Mouse (Mus musculus): ENCODE data around the gene Rapgefl1. TPM values are rescaled to one million over a fixed set of nuclear protein-coding genes. Genes with fewer than 3 reads are reported as not detected.

Gene Rapgefl1
- polyA plus RNA-seq, 1 experiment: 3.5 TPM

DNA sequence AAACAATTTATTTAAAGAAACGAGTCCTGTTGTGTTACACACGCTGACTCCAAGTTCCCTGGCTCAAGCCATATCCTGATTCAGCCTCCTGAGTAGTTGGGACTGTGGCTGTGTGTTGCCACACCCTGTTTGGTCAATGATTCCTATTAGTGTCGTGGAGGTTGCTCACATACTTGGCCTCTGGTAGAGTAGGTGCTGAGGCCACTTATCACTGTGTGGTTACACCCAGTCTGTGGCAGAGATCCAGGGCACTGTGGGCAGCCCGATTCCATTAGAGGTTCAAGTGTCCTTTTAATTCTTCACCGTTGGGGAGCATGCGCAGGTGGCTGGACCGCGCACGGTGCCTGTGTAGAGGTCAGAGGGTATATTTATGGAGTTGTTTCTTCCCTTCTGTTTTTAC, 37.3 kb downstream of the Rapgefl1 start:
- H3K27me3 ChIP-seq (ENCODE audit: control insufficient read depth, insufficient read depth, insufficient read length): no peaks in the 10 kb centered on the region
- H3K36me3 ChIP-seq (ENCODE audit: control insufficient read depth, insufficient read depth): no peaks in the 10 kb centered on the region
- H3K79me2 ChIP-seq (ENCODE audit: control insufficient read depth, insufficient read depth): peaks cover 44% of the 10 kb centered on the region
- no peak overlapping the region for H3ac ChIP-seq (ENCODE audit: control insufficient read depth, insufficient read length)
- peak overlapping the region; percentile 8 for H3K4me2 ChIP-seq (ENCODE audit: low read depth)
- H3K4me3 ChIP-seq: no peak overlapping the region
- no peak for TF ChIP-seq CEBPB (IDR thresholded peaks at IDR 0.05; ENCODE audit: insufficient read depth, poor library complexity, severe bottlenecking)
- no peak for TF ChIP-seq SRF (IDR thresholded peaks at IDR 0.05; ENCODE audit: control insufficient read depth, insufficient read length, low read depth)
- no peak for TF ChIP-seq TCF3 (IDR thresholded peaks at IDR 0.05; ENCODE audit: insufficient read length, low read depth)

DNA sequence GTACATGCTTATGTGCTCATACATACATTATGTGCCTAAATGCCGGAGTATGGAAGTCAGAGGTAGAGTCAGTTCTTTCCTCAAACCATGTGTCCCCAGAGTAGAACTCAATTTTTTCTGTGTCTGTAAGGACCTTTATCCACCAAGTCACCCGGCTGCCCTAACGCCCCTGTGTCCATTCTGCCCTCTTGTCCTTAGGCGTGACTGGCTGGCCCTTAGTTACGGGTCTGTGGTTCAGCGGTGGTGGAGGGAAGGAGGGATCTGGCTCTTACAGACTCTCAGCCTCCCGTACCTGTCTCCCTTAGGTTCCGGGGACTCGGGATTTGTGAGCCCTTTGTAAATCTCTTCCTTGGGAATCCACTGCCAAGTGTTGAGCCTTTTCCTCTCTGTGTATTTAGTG, 40.4 kb downstream of the Rapgefl1 start:
- Histone ChIP-seq H3K79me2 (ENCODE audit: control insufficient read depth, insufficient read depth) (peaks cover 43% of the 10 kb centered on the region), H3K27me3 (ENCODE audit: control insufficient read depth, insufficient read depth, insufficient read length) (no peaks in the 10 kb centered on the region), H3K4me2 (ENCODE audit: low read depth) (no peak overlapping the region), H3ac (ENCODE audit: control insufficient read depth, insufficient read length) (no peak overlapping the region), H3K36me3 (ENCODE audit: control insufficient read depth, insufficient read depth) (no peaks in the 10 kb centered on the region), H3K4me3 (no peak overlapping the region)
- TF ChIP-seq MAX (IDR thresholded peaks at IDR 0.05; ENCODE audit: low read depth) (no peak), TCF3 (IDR thresholded peaks at IDR 0.05; ENCODE audit: insufficient read length, low read depth) (no peak), E2F4 (IDR thresholded peaks at IDR 0.05; ENCODE audit: insufficient read depth) (no peak), USF1 (IDR thresholded peaks at IDR 0.05; ENCODE audit: low read depth) (no peak), POLR2A (IDR thresholded peaks at IDR 0.05; ENCODE audit: insufficient read length, low read depth) (no peak), CEBPB (IDR thresholded peaks at IDR 0.05; ENCODE audit: insufficient read depth, poor library complexity, severe bottlenecking) (no peak), POLR2AphosphoS2 (IDR thresholded peaks at IDR 0.05; ENCODE audit: insufficient read length, low read depth) (no peak), SRF (IDR thresholded peaks at IDR 0.05; ENCODE audit: control insufficient read depth, insufficient read length, low read depth) (no peak), MYOG (IDR thresholded peaks at IDR 0.05; ENCODE audit: control insufficient read depth in 1 of 3, insufficient read depth in 1 of 3, insufficient read length in 2 of 3, low read depth in 2 of 3) (no peak), TCF12 (IDR thresholded peaks at IDR 0.05; ENCODE audit: insufficient read depth, poor library complexity, severe bottlenecking) (no peak), REST (IDR thresholded peaks at IDR 0.05; ENCODE audit: insufficient read depth, insufficient read length) (no peak), MYOD1 (IDR thresholded peaks at IDR 0.05; ENCODE audit: control insufficient read depth in 1 of 3, insufficient read length in 2 of 3, low read depth in 2 of 3) (no peak)

DNA sequence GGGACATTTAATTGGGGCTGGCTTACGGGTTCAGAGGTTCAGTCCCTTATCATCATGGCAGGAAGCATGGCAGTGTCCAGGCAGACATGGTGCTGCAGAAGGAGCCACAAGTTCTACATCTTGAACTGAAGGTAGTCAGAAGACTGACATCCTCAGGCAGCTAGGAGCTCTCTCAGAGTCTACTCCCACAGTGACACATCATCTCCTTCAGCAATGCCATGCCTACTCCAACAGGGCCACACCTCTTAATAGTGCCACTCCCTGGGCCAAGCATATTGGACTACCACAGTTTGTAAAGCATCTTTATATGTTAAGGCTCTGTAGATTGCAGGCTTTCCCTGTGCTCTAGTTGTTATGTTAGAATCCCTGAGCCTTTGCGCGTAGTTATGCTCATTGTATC, 51.1 kb downstream of the Rapgefl1 start:
- no peaks in the 10 kb centered on the region for H3K27me3 ChIP-seq (ENCODE audit: control insufficient read depth, insufficient read depth, insufficient read length)
- no peak overlapping the region for H3K4me3 ChIP-seq
- H3K4me2 ChIP-seq (ENCODE audit: low read depth): no peak overlapping the region
- H3K36me3 ChIP-seq (ENCODE audit: control insufficient read depth, insufficient read depth): peaks cover 32% of the 10 kb centered on the region
- peaks cover 5% of the 10 kb centered on the region for H3K79me2 ChIP-seq (ENCODE audit: control insufficient read depth, insufficient read depth)
- no peak overlapping the region for H3ac ChIP-seq (ENCODE audit: control insufficient read depth, insufficient read length)
- no peak for TF ChIP-seq USF1 (IDR thresholded peaks at IDR 0.05; ENCODE audit: low read depth)
- TF ChIP-seq E2F4 (IDR thresholded peaks at IDR 0.05; ENCODE audit: insufficient read depth): no peak
- TF ChIP-seq TCF3 (IDR thresholded peaks at IDR 0.05; ENCODE audit: insufficient read length, low read depth): no peak
- no peak for TF ChIP-seq POLR2A (IDR thresholded peaks at IDR 0.05; ENCODE audit: insufficient read length, low read depth)
- TF ChIP-seq MYOD1 (IDR thresholded peaks at IDR 0.05; ENCODE audit: control insufficient read depth in 1 of 3, insufficient read length in 2 of 3, low read depth in 2 of 3): no peak
- no peak for TF ChIP-seq MYOG (IDR thresholded peaks at IDR 0.05; ENCODE audit: control insufficient read depth in 1 of 3, insufficient read depth in 1 of 3, insufficient read length in 2 of 3, low read depth in 2 of 3)
- TF ChIP-seq SRF (IDR thresholded peaks at IDR 0.05; ENCODE audit: control insufficient read depth, insufficient read length, low read depth): no peak

DNA sequence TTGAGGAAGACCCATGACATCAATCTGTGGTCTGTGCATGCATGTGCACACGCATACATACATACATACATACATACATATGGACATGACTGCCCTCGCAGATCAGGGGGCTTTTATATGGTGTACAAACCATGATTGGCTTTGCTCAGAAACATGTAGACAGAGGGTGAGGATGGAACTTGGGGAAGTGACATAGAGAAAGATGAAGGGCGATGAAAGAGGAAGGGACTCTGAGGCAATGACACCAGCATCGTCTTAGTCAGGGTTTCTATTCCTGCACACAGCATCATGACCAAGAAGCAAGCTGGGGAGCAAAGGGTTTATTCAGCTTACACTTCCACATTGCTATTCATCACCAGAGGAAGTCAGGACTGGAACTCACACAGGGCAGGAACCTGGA, 52.5 kb downstream of the Rapgefl1 start:
- TF ChIP-seq POLR2A (IDR thresholded peaks at IDR 0.05; ENCODE audit: insufficient read length, low read depth) (no peak), E2F4 (IDR thresholded peaks at IDR 0.05; ENCODE audit: insufficient read depth) (no peak), MYOG (IDR thresholded peaks at IDR 0.05; ENCODE audit: control insufficient read depth in 1 of 3, insufficient read depth in 1 of 3, insufficient read length in 2 of 3, low read depth in 2 of 3) (no peak)
- Histone ChIP-seq H3K36me3 (ENCODE audit: control insufficient read depth, insufficient read depth) (peaks cover 34% of the 10 kb centered on the region), H3K79me2 (ENCODE audit: control insufficient read depth, insufficient read depth) (no peaks in the 10 kb centered on the region), H3K27me3 (ENCODE audit: control insufficient read depth, insufficient read depth, insufficient read length) (no peaks in the 10 kb centered on the region), H3K4me2 (ENCODE audit: low read depth) (no peak overlapping the region), H3K4me3 (no peak overlapping the region), H3ac (ENCODE audit: control insufficient read depth, insufficient read length) (no peak overlapping the region)

DNA sequence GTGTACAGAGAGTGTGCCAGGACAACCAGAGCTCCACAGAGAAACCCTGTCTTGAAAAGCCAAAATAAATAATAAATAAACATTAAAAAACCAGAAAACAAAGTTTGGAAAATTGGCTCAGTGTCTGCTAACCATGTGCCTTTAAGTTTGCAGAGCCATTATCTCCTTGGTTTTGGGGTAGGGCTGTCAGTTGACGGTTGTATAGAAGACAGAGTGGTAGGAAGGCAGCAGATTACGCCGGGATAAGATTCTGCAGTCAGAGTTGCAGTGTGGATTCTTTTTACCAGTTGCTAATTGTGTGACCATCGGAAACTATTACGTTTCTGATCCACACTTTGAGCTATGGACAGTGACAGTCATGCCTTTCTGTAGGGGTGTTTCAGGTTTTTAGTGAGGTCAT, 53.4 kb downstream of the Rapgefl1 start:
- Histone ChIP-seq H3K79me2 (ENCODE audit: control insufficient read depth, insufficient read depth) (no peaks in the 10 kb centered on the region), H3K36me3 (ENCODE audit: control insufficient read depth, insufficient read depth) (peaks cover 34% of the 10 kb centered on the region), H3K4me3 (no peak overlapping the region), H3K4me2 (ENCODE audit: low read depth) (no peak overlapping the region), H3K27me3 (ENCODE audit: control insufficient read depth, insufficient read depth, insufficient read length) (no peaks in the 10 kb centered on the region), H3ac (ENCODE audit: control insufficient read depth, insufficient read length) (no peak overlapping the region)
- TF ChIP-seq REST (IDR thresholded peaks at IDR 0.05; ENCODE audit: insufficient read depth, insufficient read length) (no peak), MAX (IDR thresholded peaks at IDR 0.05; ENCODE audit: low read depth) (no peak), POLR2AphosphoS2 (IDR thresholded peaks at IDR 0.05; ENCODE audit: insufficient read length, low read depth) (no peak), POLR2A (IDR thresholded peaks at IDR 0.05; ENCODE audit: insufficient read length, low read depth) (no peak), MYOD1 (IDR thresholded peaks at IDR 0.05; ENCODE audit: control insufficient read depth in 1 of 3, insufficient read length in 2 of 3, low read depth in 2 of 3) (no peak)

DNA sequence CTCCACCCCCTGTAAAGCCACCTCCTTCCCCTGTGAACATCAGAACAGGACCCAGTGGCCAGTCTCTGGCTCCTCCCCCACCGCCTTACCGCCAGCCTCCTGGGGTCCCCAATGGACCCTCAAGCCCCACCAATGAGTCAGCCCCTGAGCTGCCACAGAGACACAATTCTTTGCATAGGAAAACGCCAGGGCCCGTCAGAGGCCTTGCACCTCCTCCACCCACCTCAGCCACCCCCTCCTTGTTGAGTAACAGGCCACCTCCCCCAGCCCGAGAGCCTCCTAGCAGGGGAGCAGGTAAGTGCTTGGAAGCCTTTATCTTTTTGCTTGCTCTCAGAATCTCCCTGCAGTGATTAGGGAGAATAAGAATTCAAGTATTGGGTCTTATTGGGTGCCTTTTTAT, 55.8 kb downstream of the Rapgefl1 start:
- Histone ChIP-seq H3ac (ENCODE audit: control insufficient read depth, insufficient read length) (no peak overlapping the region), H3K4me2 (ENCODE audit: low read depth) (no peak overlapping the region), H3K27me3 (ENCODE audit: control insufficient read depth, insufficient read depth, insufficient read length) (no peaks in the 10 kb centered on the region), H3K4me3 (no peak overlapping the region), H3K36me3 (ENCODE audit: control insufficient read depth, insufficient read depth) (peaks cover 26% of the 10 kb centered on the region), H3K79me2 (ENCODE audit: control insufficient read depth, insufficient read depth) (no peaks in the 10 kb centered on the region)
- TF ChIP-seq MYOG (IDR thresholded peaks at IDR 0.05; ENCODE audit: control insufficient read depth in 1 of 3, insufficient read depth in 1 of 3, insufficient read length in 2 of 3, low read depth in 2 of 3) (no peak), POLR2A (IDR thresholded peaks at IDR 0.05; ENCODE audit: insufficient read length, low read depth) (no peak), TCF12 (IDR thresholded peaks at IDR 0.05; ENCODE audit: insufficient read depth, poor library complexity, severe bottlenecking) (no peak), POLR2AphosphoS2 (IDR thresholded peaks at IDR 0.05; ENCODE audit: insufficient read length, low read depth) (no peak), MYOD1 (IDR thresholded peaks at IDR 0.05; ENCODE audit: control insufficient read depth in 1 of 3, insufficient read length in 2 of 3, low read depth in 2 of 3) (no peak), CEBPB (IDR thresholded peaks at IDR 0.05; ENCODE audit: insufficient read depth, poor library complexity, severe bottlenecking) (no peak), MAX (IDR thresholded peaks at IDR 0.05; ENCODE audit: low read depth) (no peak), SRF (IDR thresholded peaks at IDR 0.05; ENCODE audit: control insufficient read depth, insufficient read length, low read depth) (no peak), REST (IDR thresholded peaks at IDR 0.05; ENCODE audit: insufficient read depth, insufficient read length) (no peak), TCF3 (IDR thresholded peaks at IDR 0.05; ENCODE audit: insufficient read length, low read depth) (no peak), USF1 (IDR thresholded peaks at IDR 0.05; ENCODE audit: low read depth) (no peak), E2F4 (IDR thresholded peaks at IDR 0.05; ENCODE audit: insufficient read depth) (no peak)
